Mouse (Mus musculus): ENCODE results near the gene Arap1. TPM values are rescaled to one million over a fixed set of nuclear protein-coding genes. Genes with fewer than 3 reads are reported as not detected.

The Arap1 gene
- polyA plus RNA-seq, 1 experiment from 2014 or later, result 85.6 TPM

- no peak for ATAC-seq (ENCODE audit: insufficient number of reproducible peaks, low FRiP score, low TSS enrichment, low read depth)
- H3K4me3 ChIP-seq, result no peak overlapping the region
- 0 out of 2 replicates have a peak, but pooled peaks cover under 1% of the 10 kb centered on the region for H3K4me1 ChIP-seq
- no peak overlapping the region for H3K4me2 ChIP-seq
- no peak overlapping the region for H3K9ac ChIP-seq
- WGBS, result 82% methylated on average over 8 of the region's 8 CpGs
- peaks cover 19% of the 10 kb centered on the region for H3K27me3 ChIP-seq
- no peaks in the 10 kb centered on the region for H3K36me3 ChIP-seq
- no peaks in the 10 kb centered on the region for H3K9me3 ChIP-seq
- no peak overlapping the region for H3K27ac ChIP-seq
Measured at GRCm38 (mm10) chr7:101422646-101423045, 74.8 kb downstream of the Arap1 start.

GRCm38 (mm10) chr7:101423970-101424369 is 76.1 kb downstream of the Arap1 start:
- WGBS, result 63% methylated on average over 6 of the region's 6 CpGs
- no peak overlapping the region for H3K27ac ChIP-seq
- ATAC-seq (ENCODE audit: insufficient number of reproducible peaks, low FRiP score, low TSS enrichment, low read depth), result no peak
- H3K4me1 ChIP-seq, result no peaks in the 10 kb centered on the region
- peaks cover 12% of the 10 kb centered on the region for H3K27me3 ChIP-seq
- H3K36me3 ChIP-seq, result no peaks in the 10 kb centered on the region
- H3K4me2 ChIP-seq, result no peak overlapping the region
- H3K4me3 ChIP-seq, result no peak overlapping the region
- H3K9ac ChIP-seq, result no peak overlapping the region
- no peaks in the 10 kb centered on the region for H3K9me3 ChIP-seq

- no peaks in the 10 kb centered on the region for H3K27me3 ChIP-seq
- no peak for ATAC-seq (ENCODE audit: insufficient number of reproducible peaks, low FRiP score, low TSS enrichment, low read depth)
- H3K4me1 ChIP-seq, result no peaks in the 10 kb centered on the region
- H3K9me3 ChIP-seq, result no peaks in the 10 kb centered on the region
- no peak overlapping the region for H3K4me2 ChIP-seq
- H3K4me3 ChIP-seq, result no peak overlapping the region
- H3K9ac ChIP-seq, result no peak overlapping the region
- no peaks in the 10 kb centered on the region for H3K36me3 ChIP-seq
- no peak overlapping the region for H3K27ac ChIP-seq
- WGBS, result 65% methylated on average over 8 of the region's 8 CpGs
Measured at GRCm38 (mm10) chr7:101426692-101427091, 78.8 kb downstream of the Arap1 start.

- no peak overlapping the region for H3K4me2 ChIP-seq
- no peak overlapping the region for H3K27ac ChIP-seq
- WGBS, result 11% methylated on average over 2 of the region's 2 CpGs
- no peaks in the 10 kb centered on the region for H3K36me3 ChIP-seq
- no peak overlapping the region for H3K4me3 ChIP-seq
- H3K9ac ChIP-seq, result no peak overlapping the region
- no peaks in the 10 kb centered on the region for H3K27me3 ChIP-seq
- no peak for ATAC-seq (ENCODE audit: insufficient number of reproducible peaks, low FRiP score, low TSS enrichment, low read depth)
- no peaks in the 10 kb centered on the region for H3K9me3 ChIP-seq
- H3K4me1 ChIP-seq, result no peaks in the 10 kb centered on the region
Measured at GRCm38 (mm10) chr7:101427736-101428135, 79.9 kb downstream of the Arap1 start.

- ATAC-seq (ENCODE audit: insufficient number of reproducible peaks, low FRiP score, low TSS enrichment, low read depth), result no peak
- no peaks in the 10 kb centered on the region for H3K4me1 ChIP-seq
- WGBS, result 55% methylated on average over 6 of the region's 6 CpGs
Measured at GRCm38 (mm10) chr7:101435038-101435437, 87.2 kb downstream of the Arap1 start.

GRCm38 (mm10) chr7:101437876-101438275 is 90.0 kb downstream of the Arap1 start:
- Histone ChIP-seq H3K27ac (no peak overlapping the region), H3K36me3 (no peaks in the 10 kb centered on the region), H3K9ac (no peak overlapping the region), H3K9me3 (no peaks in the 10 kb centered on the region), H3K4me2 (no peak overlapping the region), H3K4me1 (no peaks in the 10 kb centered on the region), H3K4me3 (no peak overlapping the region), H3K27me3 (peaks cover 4% of the 10 kb centered on the region; the same call in 1 of the 2 replicates)
- no peak for ATAC-seq (ENCODE audit: insufficient number of reproducible peaks, low FRiP score, low TSS enrichment, low read depth)
- 14% methylated on average over 1 of the region's 1 CpGs for WGBS

More at GRCm38 (mm10) chr7:101435038-101435437, 87.2 kb downstream of the Arap1 start:
- Histone ChIP-seq H3K36me3 (no peaks in the 10 kb centered on the region), H3K4me2 (no peak overlapping the region), H3K27ac (no peak overlapping the region), H3K9ac (no peak overlapping the region), H3K9me3 (no peaks in the 10 kb centered on the region), H3K27me3 (no peaks in the 10 kb centered on the region), H3K4me3 (no peak overlapping the region)

GRCm38 (mm10) chr7:101443093-101443492 is 95.2 kb downstream of the Arap1 start:
- 59% methylated on average over 10 of the region's 10 CpGs for WGBS

GRCm38 (mm10) chr7:101444211-101444610 is 96.3 kb downstream of the Arap1 start:
- no peak overlapping the region for H3K27ac ChIP-seq
- WGBS, result 81% methylated on average over 4 of the region's 4 CpGs
- no peaks in the 10 kb centered on the region for H3K36me3 ChIP-seq
- H3K4me3 ChIP-seq, result no peak overlapping the region
- ATAC-seq (ENCODE audit: insufficient number of reproducible peaks, low FRiP score, low TSS enrichment, low read depth), result no peak
- no peaks in the 10 kb centered on the region for H3K4me1 ChIP-seq
- peaks cover 4% of the 10 kb centered on the region; the same call in 1 of the 2 replicates for H3K27me3 ChIP-seq
- no peak overlapping the region for H3K9ac ChIP-seq
- H3K4me2 ChIP-seq, result no peak overlapping the region
- H3K9me3 ChIP-seq, result no peaks in the 10 kb centered on the region

More at GRCm38 (mm10) chr7:101443093-101443492, 95.2 kb downstream of the Arap1 start:
- no peaks in the 10 kb centered on the region for H3K36me3 ChIP-seq
- no peaks in the 10 kb centered on the region for H3K9me3 ChIP-seq
- H3K9ac ChIP-seq, result no peak overlapping the region
- no peak overlapping the region for H3K4me2 ChIP-seq
- ATAC-seq (ENCODE audit: insufficient number of reproducible peaks, low FRiP score, low TSS enrichment, low read depth), result no peak
- H3K4me3 ChIP-seq, result no peak overlapping the region
- H3K27me3 ChIP-seq, result peaks cover 4% of the 10 kb centered on the region; the same call in 1 of the 2 replicates
- H3K4me1 ChIP-seq, result no peaks in the 10 kb centered on the region
- no peak overlapping the region for H3K27ac ChIP-seq

- no peaks in the 10 kb centered on the region for H3K36me3 ChIP-seq
- no peak overlapping the region for H3K27ac ChIP-seq
- H3K9me3 ChIP-seq, result no peaks in the 10 kb centered on the region
- H3K9ac ChIP-seq, result no peak overlapping the region
- peaks cover 39% of the 10 kb centered on the region for H3K27me3 ChIP-seq
- ATAC-seq (ENCODE audit: insufficient number of reproducible peaks, low FRiP score, low TSS enrichment, low read depth), result no peak
- no peak overlapping the region for H3K4me2 ChIP-seq
- H3K4me1 ChIP-seq, result peaks cover 14% of the 10 kb centered on the region
- no peak overlapping the region for H3K4me3 ChIP-seq
- WGBS, result 36% methylated on average over 3 of the region's 3 CpGs
Measured at GRCm38 (mm10) chr7:101449855-101450254, 102.0 kb downstream of the Arap1 start.

- Histone ChIP-seq H3K4me3 (peak overlapping the region; percentile 57), H3K27ac (no peak overlapping the region), H3K9ac (0 out of 2 replicates have a peak overlapping the region, but pooled peaks have one; percentile 26), H3K27me3 (peaks cover 46% of the 10 kb centered on the region), H3K9me3 (no peaks in the 10 kb centered on the region), H3K4me2 (peak overlapping the region; percentile 99), H3K36me3 (no peaks in the 10 kb centered on the region), H3K4me1 (peaks cover 17% of the 10 kb centered on the region)
- under 1% methylated on average over 63 of the region's 68 CpGs for WGBS
- ATAC-seq (ENCODE audit: insufficient number of reproducible peaks, low FRiP score, low TSS enrichment, low read depth), result peak; percentile 55
Measured at GRCm38 (mm10) chr7:101450422-101451401, 102.8 kb downstream of the Arap1 start.

- H3K36me3 ChIP-seq, result no peaks in the 10 kb centered on the region
- 84% methylated on average over 3 of the region's 3 CpGs for WGBS
- no peak overlapping the region for H3K9ac ChIP-seq
- peak overlapping the region; percentile 57; the same call in 1 of the 2 replicates for H3K4me3 ChIP-seq
- H3K9me3 ChIP-seq, result no peaks in the 10 kb centered on the region
- ATAC-seq (ENCODE audit: insufficient number of reproducible peaks, low FRiP score, low TSS enrichment, low read depth), result no peak
- H3K4me2 ChIP-seq, result no peak overlapping the region
- peaks cover 46% of the 10 kb centered on the region for H3K27me3 ChIP-seq
- peaks cover 21% of the 10 kb centered on the region for H3K4me1 ChIP-seq
- H3K27ac ChIP-seq, result no peak overlapping the region
Measured at GRCm38 (mm10) chr7:101452669-101453068, 104.8 kb downstream of the Arap1 start.

- Histone ChIP-seq H3K27me3 (peaks cover 46% of the 10 kb centered on the region), H3K9ac (no peak overlapping the region), H3K36me3 (no peaks in the 10 kb centered on the region), H3K4me1 (peaks cover 24% of the 10 kb centered on the region), H3K9me3 (no peaks in the 10 kb centered on the region), H3K4me3 (0 out of 2 replicates have a peak overlapping the region, but pooled peaks have one; percentile 57), H3K4me2 (no peak overlapping the region), H3K27ac (no peak overlapping the region)
- ATAC-seq (ENCODE audit: insufficient number of reproducible peaks, low FRiP score, low TSS enrichment, low read depth), result no peak
- WGBS, result 79% methylated on average over 3 of the region's 3 CpGs
Measured at GRCm38 (mm10) chr7:101453296-101453695, 105.4 kb downstream of the Arap1 start.

Data from limb, embryonic 15.5 days (tissue).